Mouse (Mus musculus) effector memory CD4-positive, alpha-beta T cell, adult 5 months (primary cell): Measurements from ENCODE around the gene Nutf2. TPM values are rescaled to one million over a fixed set of nuclear protein-coding genes. Genes with fewer than 3 reads are reported as not detected.

Experiments
- polyA plus RNA-seq: library from polyadenylated mRNA; unstranded; fragments of 100-300 nt; shearing (Covaris generic); gene quantifications from one replicate; pipeline ENCODE4 v1.2.1, GENCODE M21; 2017

The Nutf2 gene
- 12.5 TPM for polyA plus RNA-seq

GRCm38 (mm10) chr8:105860143-105860981 lies at the start of gene Nutf2:
Gene Nutf2 (plus strand): TSS chr8:105860580.

DNA sequence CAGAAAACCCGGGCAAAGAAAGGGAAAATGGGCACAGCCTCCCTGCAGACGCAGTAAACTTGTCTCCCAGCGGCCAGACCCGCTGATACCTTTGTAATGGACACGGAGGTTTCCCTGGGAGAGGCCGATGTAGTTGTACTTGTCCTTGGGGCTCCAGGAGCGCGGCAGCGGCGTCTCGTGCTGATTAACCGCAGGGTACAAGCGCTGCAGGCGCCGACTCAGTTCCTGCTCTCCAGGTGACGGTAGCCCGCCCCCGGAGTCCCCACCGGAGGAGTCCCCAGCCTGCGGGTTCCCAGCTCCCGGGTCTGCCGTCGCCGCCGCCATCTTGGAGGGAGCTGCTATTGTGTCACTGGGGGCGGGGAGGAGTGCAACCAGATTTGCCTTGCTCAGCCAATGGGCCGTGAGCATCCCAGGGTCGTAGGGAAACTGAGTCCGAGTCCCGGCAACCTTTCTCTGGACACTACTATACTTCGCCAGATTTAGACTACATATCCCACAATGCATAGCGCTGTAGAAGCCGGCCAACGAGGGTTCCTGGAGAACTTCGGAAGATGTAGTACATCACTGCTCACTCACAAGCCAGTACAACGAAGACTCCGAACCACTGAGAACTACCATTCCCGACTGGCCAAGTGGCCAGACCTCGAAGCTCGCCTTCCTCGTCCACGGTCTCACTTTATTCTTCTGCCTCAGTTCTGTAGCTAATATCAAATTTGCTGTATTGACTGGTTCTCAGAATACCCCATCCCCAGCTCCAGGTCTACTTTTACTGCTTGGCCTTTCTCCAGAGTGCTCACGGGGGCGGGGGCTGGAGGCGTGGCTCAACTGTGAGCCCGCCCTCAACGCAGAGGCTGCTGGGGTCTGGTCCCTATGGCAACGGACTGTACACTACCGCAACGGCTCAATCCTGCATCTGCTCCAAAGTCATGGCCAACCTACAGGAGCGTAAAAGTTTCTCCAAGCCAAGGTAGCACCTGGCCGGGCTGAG lies 33.2 kb upstream of the Nutf2 start, which contains the start of the genes Ranbp10 and Tsnaxip1:
Gene Ranbp10, minus strand, starts transcription at position 490 of the 988 bp plus-strand sequence.
Gene Tsnaxip1, plus strand, starts transcription at position 871 of the 988 bp plus-strand sequence.

GRCm38 (mm10) chr8:105853178-105853577 lies 7.2 kb upstream of the Nutf2 start, which contains the start of gene Cenpt:
Gene Cenpt (minus strand): TSS chr8:105853278.

DNA sequence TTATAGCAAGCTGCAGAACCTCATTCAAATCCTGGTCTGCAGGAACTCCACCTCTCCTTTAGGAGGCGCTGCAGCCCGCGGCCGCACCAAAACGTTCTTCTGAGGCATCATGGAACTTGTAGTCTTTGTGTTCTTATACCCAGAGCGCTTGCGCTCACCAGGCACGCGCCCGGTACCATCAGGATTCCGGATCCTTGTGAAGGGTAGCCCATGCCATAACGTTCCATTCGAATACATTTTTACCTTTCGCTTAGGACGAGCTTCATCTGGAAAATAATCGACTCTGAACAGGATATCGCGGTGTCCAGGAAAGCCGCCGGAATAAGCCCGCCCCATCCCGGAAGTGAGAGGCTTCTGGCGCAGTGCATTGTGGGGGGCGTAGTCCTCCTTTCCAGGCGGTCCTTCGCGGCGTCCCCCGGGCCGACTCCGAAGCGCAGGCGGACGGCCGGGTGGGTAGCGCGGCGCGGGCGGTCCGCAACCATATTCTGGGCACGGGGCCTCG lies 5.6 kb upstream of the Nutf2 start, which contains the start of gene Thap11:
Gene Thap11, plus strand, starts transcription at position 418 of the 502 bp plus-strand sequence.

GRCm38 (mm10) chr8:105880754-105881520 lies 20.6 kb downstream of the Nutf2 start, which contains the start of gene Edc4:
Gene Edc4 (plus strand): TSS chr8:105880881.

GRCm38 (mm10) chr8:105893339-105893738 lies 33.0 kb downstream of the Nutf2 start, which contains the start of gene Nrn1l:
Gene Nrn1l (plus strand): TSS chr8:105893567.

GRCm38 (mm10) chr8:105900180-105900940 lies 40.0 kb downstream of the Nutf2 start, which contains the start of gene Pskh1:
Gene Pskh1 (plus strand): TSS chr8:105900441.

Other genes with a start within 250 kb of the Nutf2 start
- 162 TPM for gene Ctcf, start 224.0 kb upstream of the Nutf2 start, polyA plus RNA-seq
- 1.6 TPM for gene Agrp, start 223.2 kb upstream of the Nutf2 start, polyA plus RNA-seq
- 88.2 TPM for gene Carmil2, start 174.3 kb upstream of the Nutf2 start, polyA plus RNA-seq
- gene Acd, start 159.5 kb upstream of the Nutf2 start, polyA plus RNA-seq: 75.5 TPM
- gene Pard6a, start 159.4 kb upstream of the Nutf2 start, polyA plus RNA-seq: 30.0 TPM
- gene 4933405L10Rik, start 152.9 kb upstream of the Nutf2 start, polyA plus RNA-seq: not detected
- gene Enkd1, start 152.4 kb upstream of the Nutf2 start, polyA plus RNA-seq: 2.7 TPM
- 5.1 TPM for gene Gfod2, start 101.9 kb upstream of the Nutf2 start, polyA plus RNA-seq
- gene Ranbp10, start 33.2 kb upstream of the Nutf2 start, polyA plus RNA-seq: 50.6 TPM
- gene Tsnaxip1, start 32.8 kb upstream of the Nutf2 start, polyA plus RNA-seq: not detected
- 14.2 TPM for gene Cenpt, start 7.3 kb upstream of the Nutf2 start, polyA plus RNA-seq
- 14.2 TPM for gene Thap11, start 5.4 kb upstream of the Nutf2 start, polyA plus RNA-seq
- 74.2 TPM for gene Edc4, start 20.3 kb downstream of the Nutf2 start, polyA plus RNA-seq
- gene Nrn1l, start 33.0 kb downstream of the Nutf2 start, polyA plus RNA-seq: not detected
- gene Pskh1, start 39.9 kb downstream of the Nutf2 start, polyA plus RNA-seq: 18.0 TPM
- gene Ctrl, start 73.3 kb downstream of the Nutf2 start, polyA plus RNA-seq: 0.72 TPM
- gene Psmb10, start 77.9 kb downstream of the Nutf2 start, polyA plus RNA-seq: 214 TPM
- 0.27 TPM for gene Lcat, start 82.8 kb downstream of the Nutf2 start, polyA plus RNA-seq
- gene Slc12a4, start 105.5 kb downstream of the Nutf2 start, polyA plus RNA-seq: 13.7 TPM
- not detected for gene Dpep3, start 118.8 kb downstream of the Nutf2 start, polyA plus RNA-seq
- 37.3 TPM for gene Dus2, start 130.8 kb downstream of the Nutf2 start, polyA plus RNA-seq
- gene Dpep2nb, start 145.4 kb downstream of the Nutf2 start, polyA plus RNA-seq: not detected
- 7.9 TPM for gene Ddx28, start 151.3 kb downstream of the Nutf2 start, polyA plus RNA-seq
- 184 TPM for gene Nfatc3, start 198.3 kb downstream of the Nutf2 start, polyA plus RNA-seq